Mouse (Mus musculus): Measurements from ENCODE around the gene Pdxdc1.
"Not testable (repeated sequence)": the region's sequence is repeated elsewhere in the genome, so short reads cannot be mapped to it uniquely, and the experiment has no call there.

Pdxdc1 gene

DNA sequence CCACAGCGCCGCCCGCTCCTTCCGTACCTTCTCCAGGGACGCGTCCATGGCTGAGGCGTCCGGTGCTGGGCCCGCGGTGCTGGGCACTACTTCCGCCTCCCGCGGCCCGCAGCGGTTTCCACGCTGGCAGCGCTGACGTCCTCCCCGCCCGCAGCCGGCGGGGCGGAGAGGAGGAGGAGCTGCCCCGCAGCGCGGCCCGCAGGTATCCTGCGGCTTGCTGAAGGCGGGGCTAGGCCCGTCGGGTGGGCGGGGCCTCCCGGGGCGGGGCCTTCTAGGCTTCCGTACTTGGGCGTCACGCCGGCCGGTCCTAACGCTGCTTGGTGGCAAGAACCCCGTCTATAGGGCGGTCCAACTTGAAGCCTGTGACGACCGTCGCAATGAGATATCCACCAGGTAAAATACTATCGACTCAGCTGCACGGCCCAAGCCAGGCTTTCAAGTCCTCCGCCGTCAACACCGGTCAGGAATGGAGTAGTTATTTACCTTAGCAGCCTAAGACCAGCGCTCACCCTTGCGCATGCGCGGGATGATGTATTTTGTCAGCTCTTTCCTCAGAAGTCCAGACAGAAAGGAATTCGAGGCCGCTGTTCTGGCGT, at the start of gene Pdxdc1, which contains the start of gene Mpv17l:
TSS of gene Pdxdc1 (minus strand) at position 244 of the 596 bp plus-strand sequence.
TSS of gene Mpv17l (plus strand) at position 274 of the 596 bp plus-strand sequence.
- peak; percentile 92 for DNase-seq (ENCODE audit: low read depth, low spot score)

DNA sequence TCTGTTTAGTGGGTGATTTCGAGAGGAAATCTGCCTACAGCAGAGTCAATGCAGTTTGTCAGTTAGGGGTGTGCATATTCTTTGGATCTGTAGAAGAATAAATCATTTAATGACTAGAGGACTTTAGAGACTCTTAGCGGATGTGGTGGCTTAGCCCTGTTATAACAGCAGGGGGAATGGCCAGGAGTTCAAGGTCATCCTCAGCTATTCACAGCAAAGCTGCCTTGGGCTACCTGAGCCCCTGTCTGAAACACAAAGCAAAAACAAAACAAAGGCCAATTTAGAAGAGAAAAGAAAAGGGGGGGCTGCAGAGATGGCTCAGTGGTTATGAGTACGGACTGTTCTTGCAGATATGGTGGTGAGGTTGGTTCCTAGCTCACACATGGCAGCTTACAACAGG, 48.3 kb upstream of the Pdxdc1 start:
- no peak for DNase-seq (ENCODE audit: low read depth, low spot score)

DNA sequence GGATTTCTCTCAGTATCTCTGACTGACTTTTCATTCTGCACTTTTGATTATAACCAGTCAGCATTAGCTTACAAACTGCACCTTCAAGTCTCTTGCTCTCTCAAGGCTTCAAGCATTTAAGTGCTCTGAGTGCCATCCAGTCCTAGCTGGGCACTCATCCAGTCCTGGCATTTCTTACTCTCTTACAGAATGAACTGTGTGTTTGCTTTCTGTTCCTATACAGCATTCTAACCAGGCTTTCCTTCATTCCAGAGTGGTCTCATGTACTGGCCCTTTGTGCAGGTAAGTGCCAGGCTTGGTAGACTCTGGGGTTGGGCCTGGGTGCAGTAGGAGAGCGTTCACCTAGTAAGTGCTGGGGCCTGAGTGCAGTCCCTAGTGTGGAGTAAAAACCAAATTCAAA, 43.4 kb upstream of the Pdxdc1 start:
- no peak for DNase-seq (ENCODE audit: low read depth, low spot score)

DNA sequence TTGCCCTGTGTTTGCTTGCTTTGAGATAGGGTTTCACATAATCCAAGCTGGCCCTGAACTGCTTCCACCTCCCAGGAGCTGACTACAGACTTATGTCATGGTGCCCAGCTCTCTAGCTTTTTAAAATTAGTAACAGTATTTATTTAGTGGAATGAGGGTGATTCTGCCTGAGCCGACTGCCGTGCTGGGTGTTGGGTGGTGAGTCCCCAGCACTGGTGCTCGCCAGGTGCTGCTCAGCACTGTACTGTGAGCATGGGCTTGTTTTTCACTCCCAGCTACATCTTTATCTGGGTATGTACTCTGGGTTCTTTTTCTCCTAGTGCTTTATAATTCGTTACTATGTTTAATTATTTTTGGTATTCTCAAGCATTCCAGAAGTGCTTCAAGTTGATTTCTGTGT, 42.2 kb upstream of the Pdxdc1 start:
- DNase-seq (ENCODE audit: low read depth, low spot score), result no peak

DNA sequence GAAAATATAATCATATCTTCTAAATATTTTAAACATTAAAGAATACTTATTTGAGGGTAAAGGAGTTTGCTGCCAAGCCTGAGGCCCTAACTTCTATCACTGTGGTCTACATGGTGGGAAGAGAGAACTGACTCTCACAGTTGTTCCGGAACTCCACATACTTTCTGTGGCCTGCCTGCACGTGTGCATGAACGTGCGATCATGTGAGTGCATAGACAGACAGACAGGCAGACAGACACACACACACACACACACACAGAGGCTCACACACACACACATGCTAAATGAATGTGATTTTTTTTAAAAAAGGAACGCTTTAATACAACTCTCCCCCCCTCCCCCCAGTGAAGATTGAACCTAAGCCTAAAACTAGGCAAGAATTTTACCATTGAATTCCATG, 41.8 kb upstream of the Pdxdc1 start:
- no peak for DNase-seq (ENCODE audit: low read depth, low spot score)

DNA sequence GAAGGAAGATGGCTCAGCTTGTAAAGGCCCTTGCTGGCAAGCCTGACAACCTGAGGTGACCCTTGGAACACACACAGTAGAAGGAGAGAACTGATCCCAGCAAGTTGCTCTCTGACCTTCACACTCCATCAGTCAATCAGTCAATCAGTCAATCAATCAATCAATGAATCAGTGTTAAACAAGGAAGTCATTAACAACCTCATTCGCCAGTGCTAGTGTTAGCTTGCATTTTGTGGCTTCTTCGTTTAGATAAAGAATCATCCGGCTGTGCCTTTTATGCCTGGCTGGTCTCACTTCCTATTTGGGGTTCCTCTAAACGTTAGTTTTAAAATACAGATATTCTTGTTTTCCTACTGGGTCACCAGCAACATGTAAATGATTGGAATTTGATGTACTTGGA, 41.2 kb upstream of the Pdxdc1 start:
- DNase-seq (ENCODE audit: low read depth, low spot score), result no peak

DNA sequence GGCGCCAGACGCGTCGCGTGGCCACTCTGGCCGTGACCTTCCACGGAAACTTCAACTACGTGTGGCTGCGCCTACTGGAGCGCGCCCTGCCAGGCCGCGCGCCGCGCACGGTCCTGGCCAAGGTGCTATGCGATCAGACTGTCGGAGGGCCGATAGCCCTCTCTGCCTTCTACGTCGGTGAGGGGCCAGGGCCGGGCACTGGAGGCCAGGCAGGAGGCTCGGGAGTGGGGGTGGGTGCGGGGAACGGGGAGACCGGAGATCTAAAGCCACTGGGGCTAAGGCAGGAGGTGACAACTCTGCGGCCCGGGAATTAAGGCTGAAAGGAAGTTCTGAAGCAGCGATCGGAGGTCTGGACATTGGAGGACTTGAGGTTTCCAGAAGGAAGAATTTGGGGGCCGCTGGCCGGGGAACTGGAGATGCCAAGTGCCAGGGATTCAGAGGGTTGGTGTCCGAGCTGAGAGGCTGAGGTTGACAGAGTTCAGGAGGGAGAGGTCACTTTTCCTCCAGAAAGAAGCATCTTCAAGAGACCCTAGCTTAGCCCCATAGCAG, 38.0 kb upstream of the Pdxdc1 start:
- DNase-seq (ENCODE audit: low read depth, low spot score), result no peak

DNA sequence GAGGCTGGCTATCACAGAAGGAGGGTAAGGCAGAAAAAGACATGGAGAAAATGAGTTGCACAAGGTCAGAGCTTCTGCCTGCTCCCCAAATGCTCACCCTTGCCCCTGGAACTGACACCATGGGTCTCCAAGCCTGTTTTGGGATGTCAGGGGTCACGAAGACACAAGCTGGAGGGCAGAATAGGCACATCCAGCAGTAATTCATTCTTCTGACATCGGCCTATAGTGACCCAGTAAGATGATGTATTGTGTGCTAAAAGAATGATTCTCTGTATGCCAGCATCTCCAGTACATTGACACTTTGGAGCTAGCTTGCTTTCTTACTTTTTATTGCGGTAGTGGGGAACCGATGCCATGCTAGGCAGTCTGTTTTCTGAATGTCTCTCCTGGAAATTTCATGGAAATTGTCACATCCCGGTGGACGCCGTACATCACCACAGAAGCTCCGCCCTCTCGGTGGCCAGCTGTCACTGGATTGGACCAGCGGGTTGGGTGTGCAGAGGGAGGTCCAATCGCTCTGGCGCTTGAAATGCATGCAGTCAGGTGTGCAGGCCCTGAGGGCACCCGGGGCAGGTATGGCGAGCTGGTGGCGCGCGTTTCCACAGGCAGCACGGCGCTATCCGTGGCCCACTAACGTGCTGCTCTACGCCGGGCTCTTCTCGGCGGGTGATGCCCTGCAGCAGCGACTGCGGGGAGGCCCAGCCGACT, 37.4 kb upstream of the Pdxdc1 start:
- peak; percentile 73 for DNase-seq (ENCODE audit: low read depth, low spot score)

DNA sequence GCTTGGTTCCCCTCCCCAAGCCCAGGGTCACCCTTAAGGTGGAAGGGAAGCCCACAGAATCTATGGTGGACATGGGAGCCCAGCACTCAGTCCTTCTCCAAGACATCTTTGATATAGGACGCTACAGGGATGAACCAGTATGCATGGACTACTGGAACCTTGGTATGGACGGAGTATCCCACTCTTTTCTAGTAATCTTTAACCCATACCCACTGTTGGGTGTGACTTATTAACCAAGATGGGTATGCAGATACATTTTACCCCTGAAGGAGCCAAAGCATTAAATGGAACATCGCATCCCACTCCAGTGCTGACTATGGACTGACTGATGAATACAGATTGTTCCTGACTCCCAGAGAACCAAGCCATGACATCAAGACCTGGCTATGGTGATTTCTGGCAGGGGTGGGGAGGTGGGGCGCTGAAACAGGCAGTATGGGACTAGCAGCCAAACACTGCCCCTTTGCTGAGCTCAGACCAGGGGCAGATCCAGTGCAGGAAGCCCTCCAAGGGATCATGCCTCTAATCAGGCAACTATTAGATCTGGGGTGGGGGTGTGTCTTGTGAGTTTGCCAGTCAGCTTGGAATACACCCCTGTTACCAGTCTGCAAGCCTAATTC, 24.6 kb upstream of the Pdxdc1 start:
- no peak for DNase-seq (ENCODE audit: low read depth, low spot score)

DNA sequence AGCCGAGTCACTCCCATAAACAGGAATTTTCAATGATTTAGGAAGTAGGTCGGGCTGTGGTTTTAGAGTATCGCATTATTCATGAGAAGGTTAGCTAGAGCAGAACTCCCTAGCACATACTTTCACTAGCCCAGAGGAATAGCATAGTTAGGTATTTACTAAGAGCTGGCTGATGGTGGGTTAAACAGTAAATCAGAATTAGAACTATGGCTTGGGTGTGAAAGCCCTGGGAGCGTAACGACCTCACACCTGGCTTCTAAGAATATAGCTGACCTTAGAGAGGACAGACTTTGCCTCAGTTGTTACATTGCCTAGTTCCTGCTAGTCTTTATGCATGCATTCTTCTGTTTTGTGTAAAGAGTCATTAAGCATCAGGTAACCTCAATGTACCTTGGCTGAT, 20.0 kb upstream of the Pdxdc1 start:
- DNase-seq (ENCODE audit: low read depth, low spot score), result not testable (repeated sequence)

DNA sequence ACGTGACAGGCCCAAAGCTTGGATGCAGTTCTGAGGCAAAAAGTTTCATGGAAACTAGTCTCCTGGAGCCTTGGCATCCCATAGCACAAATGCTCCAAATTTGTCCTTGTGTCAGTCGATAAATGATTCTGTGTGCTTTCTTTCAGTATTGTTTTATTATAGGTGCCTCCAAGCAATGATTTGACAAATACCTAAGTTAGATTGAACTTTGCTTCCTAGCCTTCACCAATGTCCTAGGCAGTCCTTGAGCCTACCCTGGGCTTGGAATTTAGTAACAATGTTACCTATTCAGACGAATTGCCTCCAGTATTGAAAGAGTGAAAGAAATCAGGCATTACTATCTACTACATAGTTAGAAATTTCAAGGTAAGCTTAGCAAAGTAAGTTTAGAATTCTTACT, 19.6 kb upstream of the Pdxdc1 start:
- DNase-seq (ENCODE audit: low read depth, low spot score), result not testable (repeated sequence)

DNA sequence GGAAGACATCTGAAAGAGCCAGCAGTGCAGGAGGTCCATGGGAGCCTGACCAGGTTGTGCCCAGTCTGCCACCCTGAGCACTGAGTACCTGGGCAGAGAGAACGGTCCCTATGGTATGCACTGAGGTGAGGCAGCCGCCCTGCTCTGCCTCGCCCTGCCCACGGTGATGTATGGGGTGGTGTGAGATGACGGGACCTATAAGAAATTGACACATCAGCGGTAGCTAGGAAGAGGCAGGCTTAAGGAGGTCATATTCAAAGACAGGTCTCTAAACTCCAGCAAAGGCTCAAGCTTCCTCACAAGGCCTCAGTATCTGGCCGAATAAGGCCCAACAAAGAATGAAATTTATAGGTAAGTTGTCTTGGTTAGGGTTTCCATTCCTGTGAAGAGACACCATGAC, 18.9 kb upstream of the Pdxdc1 start:
- no peak for DNase-seq (ENCODE audit: low read depth, low spot score)

DNA sequence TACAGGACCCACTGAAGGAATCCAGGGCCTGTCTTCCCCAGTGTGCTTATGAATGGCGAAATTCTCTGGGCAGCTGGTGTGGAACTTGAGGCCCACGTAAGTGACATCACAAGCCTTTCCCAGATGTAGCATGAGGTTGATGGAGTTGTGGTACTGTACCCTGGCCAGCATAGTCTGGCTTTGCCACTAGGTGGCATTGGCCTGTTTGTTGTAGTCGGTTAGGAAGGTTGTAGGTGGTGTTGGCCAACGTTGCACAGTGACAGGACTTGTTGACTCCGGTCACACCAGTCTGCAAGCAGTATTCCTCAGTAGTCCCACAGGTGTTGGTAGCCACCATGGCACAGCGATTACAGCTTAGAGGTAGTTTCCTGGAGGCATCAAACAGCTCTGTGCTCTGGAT, 18.1 kb upstream of the Pdxdc1 start:
- no peak for DNase-seq (ENCODE audit: low read depth, low spot score)

DNA sequence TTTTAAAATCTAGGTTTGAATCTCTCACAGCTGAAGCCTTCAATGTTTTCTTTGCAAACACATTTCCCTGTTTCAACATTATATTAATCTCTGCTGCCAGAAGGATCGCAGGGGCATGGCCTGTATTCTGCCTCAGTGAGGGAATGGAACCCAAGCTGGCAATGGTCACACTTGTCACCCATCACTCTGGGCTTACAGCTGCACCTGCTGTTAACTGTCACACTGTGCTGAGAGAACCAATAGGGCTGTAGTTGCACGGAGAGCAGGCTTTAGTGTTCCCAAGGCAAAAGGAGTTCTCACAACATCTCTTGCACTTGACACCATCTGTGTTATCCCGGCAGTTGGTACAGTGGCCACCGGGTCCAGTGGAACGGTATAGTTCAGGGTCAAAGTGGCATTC, 17.2 kb upstream of the Pdxdc1 start:
- DNase-seq (ENCODE audit: low read depth, low spot score), result no peak

DNA sequence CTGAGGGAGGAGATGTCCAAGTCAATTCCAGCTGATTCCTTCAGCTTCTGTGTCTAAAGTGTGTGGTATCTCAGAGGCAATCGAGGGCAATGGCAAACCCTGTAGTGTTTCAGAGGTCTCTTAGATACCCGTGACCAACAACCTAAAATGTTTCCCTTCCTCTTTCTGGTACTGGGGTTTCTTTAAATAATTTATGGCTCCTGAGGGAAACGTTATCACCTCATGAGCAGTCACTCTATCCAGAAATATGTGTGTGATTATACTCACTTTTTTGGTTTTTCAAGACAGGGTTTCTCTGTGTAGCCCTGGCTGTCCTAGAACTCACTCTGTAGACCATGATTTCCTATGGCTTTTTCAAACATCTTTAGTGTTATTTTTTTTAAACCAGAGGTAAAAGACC, 4.4 kb upstream of the Pdxdc1 start:
- DNase-seq (ENCODE audit: low read depth, low spot score), result no peak

DNA sequence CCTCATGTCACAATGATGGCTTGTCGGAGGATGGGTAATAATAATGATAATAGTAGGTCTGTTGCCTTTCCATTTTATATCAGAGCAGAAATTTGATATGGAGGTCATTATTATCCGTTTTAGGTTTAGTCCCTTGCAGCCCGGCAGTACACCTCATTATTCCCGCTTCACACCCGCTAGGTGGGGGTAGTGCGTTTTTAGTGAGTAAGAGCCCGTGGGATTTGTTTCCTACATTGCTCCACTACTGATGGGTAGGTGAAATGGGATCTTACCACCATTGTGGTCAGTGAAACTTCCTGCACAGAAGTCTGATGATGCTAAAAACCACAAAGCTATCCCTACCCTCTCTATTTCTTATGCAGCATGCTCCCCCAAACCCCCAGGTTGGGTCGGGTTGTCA, 557 bp upstream of the Pdxdc1 start:
- DNase-seq (ENCODE audit: low read depth, low spot score), result peak; percentile 85

DNA sequence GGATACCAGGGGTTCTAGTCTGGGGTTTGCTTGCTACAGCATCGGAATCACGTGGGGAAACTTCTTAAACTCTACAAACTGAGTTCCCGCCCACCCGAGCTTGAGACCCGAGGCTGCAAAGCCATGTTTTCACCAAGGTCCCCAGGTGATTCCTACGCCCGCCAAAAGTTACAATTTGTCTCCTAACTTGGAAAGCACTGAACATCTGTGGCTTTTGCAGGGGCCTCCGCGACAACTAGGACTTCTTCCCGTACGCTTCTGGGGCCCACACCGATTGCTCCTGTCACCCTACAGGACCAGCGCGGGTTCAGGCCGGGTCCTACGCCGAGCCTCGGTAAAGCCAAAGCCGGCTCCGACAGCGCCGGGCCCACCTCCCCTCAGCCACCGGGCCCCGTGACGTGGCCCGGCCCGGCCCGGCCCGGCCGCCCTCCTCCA, 517 bp downstream of the Pdxdc1 start:
- DNase-seq (ENCODE audit: low read depth, low spot score), result no peak

DNA sequence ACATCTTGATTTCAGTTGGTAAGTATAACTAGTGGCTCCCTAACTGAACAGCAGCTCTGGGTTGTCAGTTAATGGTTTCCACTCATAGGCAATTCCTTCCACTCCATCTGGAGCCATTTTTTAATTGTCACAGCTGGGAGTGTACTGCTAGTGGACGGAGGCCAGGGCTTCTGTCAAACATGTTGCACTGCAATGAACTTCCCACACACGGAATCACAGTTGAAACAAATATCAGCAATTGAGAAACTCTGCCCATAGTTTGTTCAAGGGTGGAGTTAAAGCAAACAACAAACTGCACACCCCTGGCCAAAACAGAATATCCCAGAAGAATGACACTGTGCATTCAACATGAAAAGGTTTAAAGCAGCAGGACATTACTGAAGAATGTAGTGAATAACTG, 4.0 kb downstream of the Pdxdc1 start:
- DNase-seq (ENCODE audit: low read depth, low spot score), result no peak

DNA sequence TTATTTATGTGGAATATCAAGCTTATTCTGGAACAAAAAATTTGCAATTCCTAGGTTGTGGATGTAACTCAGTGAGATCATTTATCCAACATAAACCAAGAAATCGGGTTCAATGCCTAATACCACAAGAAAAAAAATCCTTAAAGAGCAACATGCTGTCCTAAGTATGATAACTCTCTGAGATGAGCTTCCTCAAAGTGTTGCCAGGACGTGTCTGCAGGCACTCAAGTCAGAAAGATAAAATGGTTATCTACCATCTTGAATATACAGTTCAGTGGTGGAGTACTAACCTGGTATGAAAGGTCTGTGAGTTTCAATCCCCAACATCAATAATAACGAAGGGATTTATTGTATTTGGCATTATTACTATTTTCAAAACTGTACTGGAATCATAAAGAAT, 6.6 kb downstream of the Pdxdc1 start:
- no peak for DNase-seq (ENCODE audit: low read depth, low spot score)

DNA sequence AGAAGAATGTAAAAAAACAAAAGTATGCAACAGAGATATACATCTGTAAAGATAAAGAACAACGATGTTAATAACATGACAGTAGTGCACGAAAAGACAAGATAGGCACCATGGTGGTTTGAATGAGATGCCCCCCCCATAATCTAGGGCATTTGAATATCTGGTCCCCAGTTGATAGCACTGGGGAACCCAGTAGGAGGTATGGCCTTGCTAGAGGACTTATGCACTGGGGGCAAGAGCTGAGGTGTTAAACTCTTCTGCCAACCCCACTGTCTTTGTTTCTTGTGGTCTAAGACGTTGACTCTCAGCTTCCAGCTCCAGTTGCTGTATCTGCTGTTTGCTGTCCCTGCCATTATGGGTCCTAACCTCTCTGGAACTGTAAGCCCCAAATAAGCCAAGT, 7.2 kb downstream of the Pdxdc1 start:
- DNase-seq (ENCODE audit: low read depth, low spot score), result no peak

DNA sequence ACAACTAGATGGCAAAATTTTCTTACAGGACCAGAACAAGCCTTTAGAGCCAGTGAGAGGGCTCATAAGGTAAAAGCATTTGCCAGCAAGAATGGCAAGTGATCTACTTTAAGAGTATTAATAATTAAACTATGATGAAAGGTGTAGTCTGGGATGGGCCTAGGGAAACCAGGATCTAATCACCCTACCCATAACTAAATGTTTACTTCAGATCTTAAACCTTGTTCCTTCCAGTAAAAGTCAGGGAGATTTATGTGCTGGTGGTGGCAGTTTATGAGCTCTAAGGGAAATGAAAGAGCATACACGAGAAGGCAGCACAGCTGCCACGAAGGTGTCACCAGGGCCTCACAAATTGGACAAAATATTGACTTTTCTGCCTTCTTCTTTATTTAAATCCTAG, 8.8 kb downstream of the Pdxdc1 start:
- no peak for DNase-seq (ENCODE audit: low read depth, low spot score)

DNA sequence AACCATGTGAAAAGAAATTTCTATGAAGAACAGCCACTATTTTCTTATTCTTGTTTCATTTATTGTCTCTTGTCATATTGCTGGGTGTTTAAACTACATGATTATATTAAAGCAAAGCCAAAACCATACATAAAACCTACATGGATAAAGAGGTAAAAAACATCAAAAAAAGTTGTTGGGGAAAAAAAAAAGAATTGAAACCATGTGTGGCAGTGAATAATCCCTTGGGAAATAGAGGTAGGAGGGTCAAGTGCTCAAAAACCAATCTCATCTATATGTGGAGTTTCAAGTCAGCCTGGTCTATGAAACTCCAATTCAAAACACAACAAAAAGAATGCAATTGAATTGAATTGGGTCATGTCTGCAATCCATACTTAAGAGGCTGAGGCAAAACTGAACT, 10.1 kb downstream of the Pdxdc1 start:
- no peak for DNase-seq (ENCODE audit: low read depth, low spot score)

DNA sequence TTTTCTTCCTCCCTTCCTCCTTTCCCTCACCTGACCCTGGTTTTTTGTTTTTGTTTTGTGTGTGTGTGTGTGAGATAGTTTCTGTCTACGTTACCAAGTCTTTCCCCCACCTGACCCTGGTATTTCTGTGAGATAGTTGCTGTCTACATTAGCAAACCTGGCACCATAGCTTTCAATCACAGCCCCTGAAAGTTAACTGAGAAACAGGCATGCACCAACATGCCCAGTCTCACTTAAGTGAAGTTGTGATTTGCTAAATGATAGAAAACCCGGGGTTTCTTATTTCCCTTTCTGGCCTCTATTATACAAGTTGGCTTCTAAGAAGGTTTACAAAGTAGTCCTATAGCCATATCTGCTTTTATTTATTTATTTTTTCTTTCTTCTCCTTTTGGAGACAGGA, 12.5 kb downstream of the Pdxdc1 start:
- DNase-seq (ENCODE audit: low read depth, low spot score), result no peak
